Mouse (Mus musculus) layer of hippocampus, adult 9-11 months (tissue): ENCODE measurements at regions not wholly inside any gene's neighbourhood (a gene's known extent, or its start where the extent isn't known, plus 50 kb on each side); places are given as distances from the start of the nearest gene placed in this dataset.

Source experiments
- DNase-seq: peaks from one replicate; pipeline ENCODE4 v3.0.0; 2022

DNA sequence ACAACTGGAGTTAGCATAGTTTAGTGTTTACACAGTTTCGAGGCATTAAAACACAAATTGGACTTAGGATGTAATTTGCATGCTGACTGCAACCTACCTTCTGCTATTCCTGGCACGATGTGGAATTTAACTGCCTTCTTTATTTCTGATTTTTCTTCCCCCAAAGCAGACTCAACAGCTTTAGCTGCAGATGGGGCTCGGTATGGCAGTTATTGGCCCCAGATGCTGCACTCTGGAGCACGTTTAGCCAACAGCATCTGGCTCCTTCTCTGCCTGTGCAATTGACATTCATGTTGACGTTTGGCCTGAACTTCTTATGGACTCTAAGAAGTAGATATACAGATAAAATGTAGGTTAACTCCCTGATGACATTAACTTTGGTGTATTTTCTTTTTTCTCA lies 625.8 kb upstream of the Gm597 start:
- DNase-seq, result peak; percentile 5

DNA sequence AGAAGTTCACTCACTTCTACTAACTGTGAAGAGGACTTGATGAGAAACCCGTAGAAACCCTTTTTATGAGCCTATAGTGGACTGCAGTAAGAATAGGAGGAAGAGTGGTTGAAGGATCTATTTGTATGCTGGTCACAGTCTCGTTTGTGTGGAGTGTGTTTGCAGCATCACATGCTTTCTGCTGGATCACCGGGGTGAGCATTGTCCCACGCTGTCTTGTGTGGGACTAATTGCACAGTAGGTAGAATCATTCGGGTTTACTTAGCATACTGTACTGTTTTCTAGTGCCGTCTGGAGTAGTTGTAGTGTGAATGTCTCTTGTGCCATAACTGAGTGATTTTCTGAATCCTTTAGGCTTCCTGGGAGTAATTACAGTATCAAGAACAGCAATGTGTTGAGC lies 624.1 kb upstream of the Gm597 start:
- DNase-seq, result no peak

DNA sequence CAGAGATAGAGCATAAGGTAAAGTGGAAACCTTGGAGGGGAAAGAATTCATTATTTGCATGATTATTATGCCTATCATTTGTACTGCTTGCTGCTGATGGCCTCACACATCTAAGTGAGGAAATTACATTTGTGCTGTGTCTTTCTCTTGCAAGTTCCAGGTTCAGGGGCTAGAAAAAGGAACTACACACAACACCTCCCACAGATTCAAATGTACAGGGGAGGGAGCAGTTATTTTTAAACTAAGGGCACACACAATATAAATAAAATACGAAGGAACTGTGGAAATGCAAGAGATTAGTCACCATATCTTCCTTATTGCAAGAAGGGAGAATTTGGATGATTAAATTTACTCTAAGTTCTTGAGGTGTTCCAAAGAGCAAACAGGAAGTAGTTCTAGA lies 583.7 kb upstream of the Gm597 start:
- DNase-seq, result no peak

DNA sequence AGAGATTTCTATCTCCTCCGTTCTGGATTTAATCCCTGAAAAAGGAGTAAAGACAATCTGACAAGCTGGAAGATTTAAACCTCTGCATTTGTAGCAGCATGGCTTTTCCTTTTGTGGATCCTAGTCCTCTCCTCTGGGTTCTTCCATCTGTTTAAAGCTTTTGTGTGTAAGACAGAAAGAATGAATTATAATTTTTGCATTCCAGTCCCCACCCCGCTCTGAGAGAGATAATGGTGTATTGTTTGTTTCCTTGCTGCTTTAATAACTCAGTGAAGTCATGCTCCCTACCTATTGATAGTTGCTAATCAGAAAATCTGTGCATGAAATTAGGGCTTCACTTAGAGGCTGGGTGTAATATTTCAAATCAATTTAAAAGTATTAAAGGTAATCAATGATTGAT lies 561.5 kb upstream of the Gm597 start:
- no peak for DNase-seq

DNA sequence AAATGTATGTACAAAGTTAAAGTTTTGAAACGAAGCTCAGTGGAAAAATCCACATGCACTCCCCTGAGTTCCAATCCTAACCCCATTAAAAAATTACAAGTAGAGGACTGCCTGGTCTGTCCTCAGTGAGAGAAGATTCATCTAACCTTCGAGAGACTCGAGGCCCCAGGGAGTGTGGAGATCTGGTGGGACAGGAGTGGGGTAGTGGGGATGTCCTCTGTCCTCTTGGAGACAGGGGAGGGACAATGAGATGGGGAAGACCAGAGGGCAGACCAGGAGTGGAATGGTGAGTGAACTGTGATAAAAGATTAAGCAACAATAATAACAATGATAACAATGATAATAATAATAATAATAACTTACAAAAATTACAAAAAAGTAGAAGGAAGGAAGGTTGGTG lies 560.9 kb upstream of the Gm597 start:
- DNase-seq, result no peak

DNA sequence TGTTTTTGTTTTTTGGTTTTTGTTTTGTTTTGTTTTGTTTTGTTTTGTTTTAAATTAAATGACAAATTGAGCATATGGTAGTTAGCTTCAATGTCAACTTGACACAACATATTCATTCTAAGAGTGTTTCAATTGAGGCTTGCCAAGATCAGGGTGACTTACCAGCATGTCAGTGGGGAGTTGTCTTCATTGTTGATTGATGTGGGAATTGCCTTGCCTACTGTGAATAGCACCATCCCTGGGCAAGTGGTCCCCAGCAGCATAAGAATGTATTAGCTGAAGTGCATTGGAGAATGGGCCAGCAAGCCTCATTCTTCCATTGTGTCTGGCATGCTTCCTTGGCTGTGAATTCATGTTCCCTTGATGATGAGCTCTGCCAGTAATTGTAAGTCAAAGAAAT lies 548.9 kb upstream of the Gm597 start:
- no peak for DNase-seq
